Mouse (Mus musculus): ENCODE measurements around the gene Ppp4c.

DNA sequence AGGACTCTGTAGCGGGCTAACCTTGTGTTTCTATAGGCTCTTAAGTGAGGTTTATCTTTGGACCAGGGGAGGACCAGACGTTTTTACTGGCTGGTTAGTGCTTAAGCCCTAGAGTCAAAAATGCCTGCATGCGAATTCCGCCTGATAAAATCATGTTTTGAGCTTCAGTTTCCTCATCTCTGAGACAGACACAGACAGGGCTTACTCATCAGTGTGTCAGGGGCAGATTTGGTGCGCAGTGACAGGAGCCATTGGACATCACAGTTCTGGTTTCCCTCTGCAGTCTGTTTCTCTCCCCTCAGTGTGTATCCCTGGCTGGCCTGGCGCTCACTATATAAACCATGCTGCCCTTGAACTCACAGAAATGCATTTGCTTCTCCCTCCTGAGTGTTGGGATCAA, 10.9 kb upstream of the Ppp4c start:
- TF ChIP-seq POLR2A (IDR thresholded peaks at IDR 0.05; ENCODE audit: low read depth, low read length): no peak
- TF ChIP-seq CTCF (IDR thresholded peaks at IDR 0.05; ENCODE audit: extremely low read depth, insufficient read length, insufficient replicate concordance, low read depth, low read length): no peak

Data from small intestine, adult 2 months (tissue).